Mouse (Mus musculus) hindbrain, embryonic 16.5 days (tissue): ENCODE results near the gene Dip2c. TPM values are rescaled to one million over a fixed set of nuclear protein-coding genes. Genes with fewer than 3 reads are reported as not detected.

Experiments used
- ATAC-seq: fragments of 200-750 bp; cut with Nextera tagmentation; 2 replicates; pipeline ENCODE4 v1.8.0; 2017; ENCODE audit warnings: moderate TSS enrichment, moderate library complexity
- H3K27ac ChIP-seq: fragments of 300-500 bp; sonication (generic); 2 replicates; pipeline ENCODE4 v1.5.1; 2014; ENCODE audit warnings: low read depth, mild to moderate bottlenecking, control low read depth, low read length, moderate library complexity
- H3K27me3 ChIP-seq: fragments of 300-500 bp; sonication (generic); replicated peaks from 2 replicates; pipeline ENCODE4 v1.6.1; 2014; ENCODE audit warnings: low read length; ENCODE audit not compliant: control insufficient read depth, insufficient read depth
- H3K36me3 ChIP-seq: fragments of 300-500 bp; sonication (generic); 2 replicates; pipeline ENCODE4 v1.6.1; 2014; ENCODE audit warnings: mild to moderate bottlenecking, low read length, moderate library complexity, mixed read lengths; ENCODE audit not compliant: control insufficient read depth, insufficient read depth
- H3K4me1 ChIP-seq: fragments of 300-500 bp; sonication (generic); 2 replicates; pipeline ENCODE4 v1.6.1; 2014; ENCODE audit warnings: low read depth, low read length; ENCODE audit not compliant: control insufficient read depth, insufficient read depth
- H3K4me2 ChIP-seq: fragments of 300-500 bp; sonication (generic); 2 replicates; pipeline ENCODE4 v1.6.1; 2014; ENCODE audit warnings: mild to moderate bottlenecking, low read length, control low read depth, moderate library complexity
- H3K4me3 ChIP-seq: fragments of 300-500 bp; sonication (generic); 2 replicates; pipeline ENCODE4 v1.5.1; 2014; ENCODE audit warnings: mild to moderate bottlenecking, low read length, control low read depth, moderate library complexity
- H3K9ac ChIP-seq: fragments of 300-500 bp; sonication (generic); 2 replicates; pipeline ENCODE4 v1.6.1; 2014; ENCODE audit warnings: low read depth, mild to moderate bottlenecking, control low read depth, low read length, moderate library complexity
- H3K9me3 ChIP-seq: fragments of 300-500 bp; sonication (generic); 2 replicates; pipeline ENCODE4 v1.6.1; 2014; ENCODE audit warnings: mild to moderate bottlenecking, low read length, moderate library complexity; ENCODE audit not compliant: control insufficient read depth
- WGBS: fragments of 180-500 bp; shearing (Covaris S2); extraction: QIAGEN DNeasy Blood & Tissue Kit; methylation state at CpG from one replicate; pipeline ENCODE4 v1.1.7; 2014; 5-methylcytosine and 5-hydroxymethylcytosine counted together
- polyA plus RNA-seq: library from polyadenylated mRNA; unstranded; fragments of >200 nt; fragmentation: Nextera tagmentation; extraction: Ambion mirVana; gene quantifications from 2 replicates; pipeline ENCODE4 v1.2.1, GENCODE M21; 2015

The Dip2c gene
- polyA plus RNA-seq, 1 experiment from 2014 or later: 10.5 TPM

- Histone ChIP-seq H3K9ac (no peak overlapping the region), H3K9me3 (no peaks in the 10 kb centered on the region), H3K4me3 (no peak overlapping the region), H3K4me1 (no peaks in the 10 kb centered on the region), H3K36me3 (peaks cover 33% of the 10 kb centered on the region), H3K4me2 (no peak overlapping the region), H3K27ac (no peak overlapping the region), H3K27me3 (no peaks in the 10 kb centered on the region)
- WGBS: 82% methylated on average over 4 of the region's 4 CpGs
- ATAC-seq: no peak
These were observed 419.1 kb downstream of the Dip2c start for GRCm38 (mm10) chr13:9695403-9695802.

- ATAC-seq: 0 out of 2 replicates have a peak, but pooled peaks have one; percentile 32
- no peak overlapping the region for H3K4me3 ChIP-seq
- no peak overlapping the region for H3K27ac ChIP-seq
- peaks cover 29% of the 10 kb centered on the region for H3K36me3 ChIP-seq
- no peak overlapping the region for H3K4me2 ChIP-seq
- H3K9ac ChIP-seq: no peak overlapping the region
- no peaks in the 10 kb centered on the region for H3K4me1 ChIP-seq
- no peaks in the 10 kb centered on the region for H3K27me3 ChIP-seq
- H3K9me3 ChIP-seq: no peaks in the 10 kb centered on the region
These were observed 419.5 kb downstream of the Dip2c start for GRCm38 (mm10) chr13:9695809-9696208.

GRCm38 (mm10) chr13:9697340-9697739, 421.0 kb downstream of the Dip2c start:
- Histone ChIP-seq H3K27ac (no peak overlapping the region), H3K9me3 (no peaks in the 10 kb centered on the region), H3K4me3 (no peak overlapping the region), H3K27me3 (no peaks in the 10 kb centered on the region), H3K4me2 (no peak overlapping the region), H3K9ac (no peak overlapping the region), H3K36me3 (peaks cover 20% of the 10 kb centered on the region), H3K4me1 (no peaks in the 10 kb centered on the region)
- 98% methylated on average over 4 of the region's 4 CpGs for WGBS
- ATAC-seq: no peak

- no peaks in the 10 kb centered on the region for H3K36me3 ChIP-seq
- H3K4me2 ChIP-seq: no peak overlapping the region
- 0 out of 2 replicates have a peak, but pooled peaks have one; percentile 27 for ATAC-seq
- no peaks in the 10 kb centered on the region for H3K4me1 ChIP-seq
- H3K27me3 ChIP-seq: no peaks in the 10 kb centered on the region
- H3K4me3 ChIP-seq: no peak overlapping the region
- H3K9me3 ChIP-seq: no peaks in the 10 kb centered on the region
- no peak overlapping the region for H3K27ac ChIP-seq
- 75% methylated on average over 12 of the region's 12 CpGs for WGBS
- no peak overlapping the region for H3K9ac ChIP-seq
These were observed 426.4 kb downstream of the Dip2c start for GRCm38 (mm10) chr13:9702615-9703235.

- 89% methylated on average over 8 of the region's 8 CpGs for WGBS
- H3K4me3 ChIP-seq: no peak overlapping the region
- no peaks in the 10 kb centered on the region for H3K4me1 ChIP-seq
- no peak overlapping the region for H3K4me2 ChIP-seq
- H3K9me3 ChIP-seq: no peaks in the 10 kb centered on the region
- H3K36me3 ChIP-seq: no peaks in the 10 kb centered on the region; the same call in 1 of the 2 replicates
- H3K27me3 ChIP-seq: no peaks in the 10 kb centered on the region
- H3K9ac ChIP-seq: no peak overlapping the region
- no peak overlapping the region for H3K27ac ChIP-seq
- ATAC-seq: no peak
These were observed 430.4 kb downstream of the Dip2c start for GRCm38 (mm10) chr13:9706720-9707119.

- ATAC-seq: no peak
- Histone ChIP-seq H3K4me2 (no peak overlapping the region), H3K36me3 (no peaks in the 10 kb centered on the region; the same call in 1 of the 2 replicates), H3K9ac (no peak overlapping the region), H3K4me1 (no peaks in the 10 kb centered on the region), H3K4me3 (no peak overlapping the region), H3K9me3 (no peaks in the 10 kb centered on the region), H3K27me3 (no peaks in the 10 kb centered on the region), H3K27ac (no peak overlapping the region)
- WGBS: 90% methylated on average over 7 of the region's 7 CpGs
These were observed 432.3 kb downstream of the Dip2c start for GRCm38 (mm10) chr13:9708433-9709240.

- no peak for ATAC-seq
- Histone ChIP-seq H3K4me3 (no peak overlapping the region), H3K9me3 (no peaks in the 10 kb centered on the region), H3K9ac (no peak overlapping the region), H3K4me1 (no peaks in the 10 kb centered on the region), H3K27ac (no peak overlapping the region), H3K27me3 (no peaks in the 10 kb centered on the region), H3K4me2 (no peak overlapping the region), H3K36me3 (peaks cover 4% of the 10 kb centered on the region)
- WGBS: 100% methylated on average over 1 of the region's 1 CpGs
These were observed 436.1 kb downstream of the Dip2c start for GRCm38 (mm10) chr13:9712409-9712808.

GRCm38 (mm10) chr13:9712971-9713370, 436.6 kb downstream of the Dip2c start:
- Histone ChIP-seq H3K9ac (no peak overlapping the region), H3K4me2 (no peak overlapping the region), H3K36me3 (peaks cover 4% of the 10 kb centered on the region), H3K4me1 (no peaks in the 10 kb centered on the region), H3K27ac (no peak overlapping the region), H3K4me3 (no peak overlapping the region), H3K27me3 (no peaks in the 10 kb centered on the region), H3K9me3 (no peaks in the 10 kb centered on the region)
- no peak for ATAC-seq
- 92% methylated on average over 3 of the region's 3 CpGs for WGBS

- no peak overlapping the region for H3K4me3 ChIP-seq
- peak; percentile 24; the same call in 1 of the 2 replicates for ATAC-seq
- no peaks in the 10 kb centered on the region for H3K4me1 ChIP-seq
- H3K27me3 ChIP-seq: no peaks in the 10 kb centered on the region
- H3K36me3 ChIP-seq: peaks cover 4% of the 10 kb centered on the region
- H3K9ac ChIP-seq: no peak overlapping the region
- 88% methylated on average over 6 of the region's 6 CpGs for whole genome bisulfite sequencing
- H3K4me2 ChIP-seq: no peak overlapping the region
- no peak overlapping the region for H3K27ac ChIP-seq
- H3K9me3 ChIP-seq: no peaks in the 10 kb centered on the region
These were observed 437.3 kb downstream of the Dip2c start for GRCm38 (mm10) chr13:9713462-9714134.
